Mouse (Mus musculus) MEL (cell line): ENCODE measurements around the gene Foxn3. TPM values are rescaled to one million over a fixed set of nuclear protein-coding genes. Genes with fewer than 3 reads are reported as not detected.

ENCODE experiments used
- DNase-seq: peaks from one replicate; pipeline ENCODE4 v3.0.0; 2011; ENCODE audit warnings: low read depth, low spot score
- H3K27ac ChIP-seq: 2 replicates; pipeline ENCODE4 v1.5.1; 2012; ENCODE audit warnings: low read depth, mild to moderate bottlenecking, control low read depth, low read length, moderate library complexity; ENCODE audit not compliant: control insufficient read depth
- H3K27me3 ChIP-seq, 2 experiments: fragments of 150-350 bp in 1 of 2; sonication (generic) in 1 of 2; 2 replicates each; pipeline ENCODE4 v1.6.1; 2012; ENCODE audit warnings: low read length in 2 of 2, mild to moderate bottlenecking in 2 of 2, improper control_type of control experiment in 1 of 2, moderate library complexity in 1 of 2; ENCODE audit not compliant: insufficient read depth in 2 of 2, control insufficient read depth in 1 of 2
- H3K36me3 ChIP-seq, 2 experiments: 2 replicates each; pipeline ENCODE4 v1.6.1; 2012 to 2014; ENCODE audit warnings: low read length in 2 of 2, improper control_type of control experiment in 1 of 2, inconsistent platforms in 1 of 2, mild to moderate bottlenecking in 1 of 2; ENCODE audit not compliant: insufficient read depth in 2 of 2, control insufficient read depth in 1 of 2
- H3K4me1 ChIP-seq, 2 experiments: fragments of 150-350 bp in 1 of 2; sonication (generic) in 1 of 2; 2 replicates each; pipeline ENCODE4 v1.6.1; 2012; ENCODE audit warnings: low read length in 2 of 2, improper control_type of control experiment in 1 of 2, mild to moderate bottlenecking in 1 of 2; ENCODE audit not compliant: insufficient read depth in 2 of 2, control insufficient read depth in 1 of 2
- H3K4me3 ChIP-seq, 2 experiments: fragments of 150-350 bp in 1 of 2; sonication (generic) in 1 of 2; 2 replicates each; pipeline ENCODE4 v1.5.1; 2012; ENCODE audit warnings: low read depth in 2 of 2, low read length in 2 of 2, mild to moderate bottlenecking in 2 of 2, moderate library complexity in 2 of 2, control low read depth in 1 of 2, improper control_type of control experiment in 1 of 2; ENCODE audit not compliant: control insufficient read depth in 1 of 2, insufficient read depth in 1 of 2
- H3K79me2 ChIP-seq: 2 replicates; pipeline ENCODE4 v1.6.1; 2012; ENCODE audit warnings: mild to moderate bottlenecking, low read length, moderate library complexity; ENCODE audit not compliant: control insufficient read depth, poor library complexity, insufficient read depth
- H3K9ac ChIP-seq: 2 replicates; pipeline ENCODE4 v1.6.1; 2012; ENCODE audit warnings: low read depth, mild to moderate bottlenecking, control low read depth, low read length, moderate library complexity; ENCODE audit not compliant: control insufficient read depth, poor library complexity, severe bottlenecking
- H3K9me3 ChIP-seq: fragments of 150-350 bp; sonication (generic); replicated peaks from 2 replicates; pipeline ENCODE4 v1.6.1; 2012; ENCODE audit warnings: mild to moderate bottlenecking, low read length, improper control_type of control experiment, moderate library complexity; ENCODE audit not compliant: insufficient read depth
- CHD1 ChIP-seq: IDR thresholded peaks from 2 replicates; pipeline ENCODE4 v1.6.1; 2012; ENCODE audit warnings: low read depth, mild to moderate bottlenecking, inconsistent platforms, low read length, improper control_type of control experiment
- CHD2 ChIP-seq: IDR thresholded peaks from 2 replicates; pipeline ENCODE4 v1.6.1; 2011; ENCODE audit warnings: low read length, improper control_type of control experiment
- CTCF ChIP-seq, 3 experiments: IDR thresholded peaks in 2 of 3; conservative IDR thresholded peaks in 1 of 3; 2 replicates each; pipeline ENCODE4 v1.5.1; 2011 to 2012; ENCODE audit warnings: low read length in 3 of 3, low read depth in 2 of 3, mild to moderate bottlenecking in 2 of 3, improper control_type of control experiment in 1 of 3, inconsistent platforms in 1 of 3, mixed read lengths in 1 of 3, moderate library complexity in 1 of 3; ENCODE audit not compliant: control insufficient read depth in 1 of 3, insufficient read depth in 1 of 3, poor library complexity in 1 of 3, severe bottlenecking in 1 of 3
- ELF1 ChIP-seq: IDR thresholded peaks from 2 replicates; pipeline ENCODE4 v1.6.1; 2014; ENCODE audit warnings: low read depth, mild to moderate bottlenecking, inconsistent platforms, low read length, improper control_type of control experiment, moderate library complexity
- GATA1 ChIP-seq: IDR thresholded peaks from 2 replicates; pipeline ENCODE4 v1.6.1; 2011; ENCODE audit warnings: low read depth, low read length, improper control_type of control experiment
- JUND ChIP-seq: IDR thresholded peaks from 2 replicates; pipeline ENCODE4 v1.6.1; 2011; ENCODE audit warnings: low read depth, mild to moderate bottlenecking, improper control_type of control experiment, low read length
- MAX ChIP-seq: IDR thresholded peaks from 2 replicates; pipeline ENCODE4 v1.6.1; 2011; ENCODE audit warnings: low read length, improper control_type of control experiment
- MEF2A ChIP-seq: IDR thresholded peaks from 2 replicates; pipeline ENCODE4 v1.6.1; 2014; ENCODE audit warnings: low read depth, mild to moderate bottlenecking, inconsistent platforms, low read length, improper control_type of control experiment; ENCODE audit not compliant: poor library complexity, insufficient replicate concordance, severe bottlenecking; ENCODE audit errors: extremely low read depth
- MYB ChIP-seq: IDR thresholded peaks from 2 replicates; pipeline ENCODE4 v1.6.1; 2011; ENCODE audit warnings: mild to moderate bottlenecking, low read depth, low read length, improper control_type of control experiment
- NRF1 ChIP-seq: IDR thresholded peaks from 2 replicates; pipeline ENCODE4 v1.6.1; 2014; ENCODE audit warnings: low read depth, mild to moderate bottlenecking, inconsistent platforms, low read length, improper control_type of control experiment, moderate library complexity; ENCODE audit not compliant: poor library complexity, insufficient read depth, severe bottlenecking
- POLR2AphosphoS5 ChIP-seq: IDR thresholded peaks from 2 replicates; pipeline ENCODE4 v1.6.1; 2012; ENCODE audit warnings: low read depth, borderline replicate concordance, mild to moderate bottlenecking, inconsistent platforms, low read length, moderate library complexity, mixed read lengths
- TCF12 ChIP-seq: IDR thresholded peaks from 2 replicates; pipeline ENCODE4 v1.6.1; 2014; ENCODE audit warnings: low read depth, mild to moderate bottlenecking, inconsistent platforms, low read length, improper control_type of control experiment, moderate library complexity
- USF1 ChIP-seq: IDR thresholded peaks from 2 replicates; pipeline ENCODE4 v1.6.1; 2014; ENCODE audit warnings: low read depth, mild to moderate bottlenecking, inconsistent platforms, low read length, improper control_type of control experiment, moderate library complexity
- ZNF384 ChIP-seq: IDR thresholded peaks from 2 replicates; pipeline ENCODE4 v1.6.1; 2012; ENCODE audit warnings: low read depth, mild to moderate bottlenecking, inconsistent platforms, low read length, improper control_type of control experiment
- polyA plus RNA-seq, 2 experiments: library from polyadenylated mRNA; stranded (reverse) in 1 of 2; unstranded in 1 of 2; fragments of >175 nt in 1 of 2; fragments of >200 nt in 1 of 2; gene quantifications; 2 replicates each; pipeline versions ENCODE4 v1.2.1 to v1.2.4; 2012; ENCODE audit warnings: low replicate concordance in 2 of 2, low read depth in 1 of 2; ENCODE audit not compliant: insufficient read length in 2 of 2, insufficient read depth in 1 of 2, missing spikeins in 1 of 2
- total RNA-seq: library from RNA; depleted of rRNA; stranded (reverse); fragments of 300-350 nt; gene quantifications from 2 replicates; pipeline ENCODE4 v1.2.3, GENCODE M21; 2012

The Foxn3 gene
- total and polyA plus RNA-seq, 3 experiments, result 15.5 to 22.8 TPM; not detected in 1

- H3K79me2 ChIP-seq, result no peaks in the 10 kb centered on the region
- TF ChIP-seq MAX, result no peak
- TF ChIP-seq GATA1, result no peak
- no peak for DNase-seq
- H3K9ac ChIP-seq, result no peak overlapping the region
- no peaks in the 10 kb centered on the region for H3K36me3 ChIP-seq
- H3K4me3 ChIP-seq, result no peak overlapping the region
- no peaks in the 10 kb centered on the region for H3K27me3 ChIP-seq
- no peaks in the 10 kb centered on the region for H3K4me1 ChIP-seq
- no peak overlapping the region for H3K27ac ChIP-seq
- H3K9me3 ChIP-seq, result no peaks in the 10 kb centered on the region
Measured at GRCm38 (mm10) chr12:99340418-99341182, 222.8 kb downstream of the Foxn3 start.

- Histone ChIP-seq H3K27me3 (no peaks in the 10 kb centered on the region), H3K9ac (no peak overlapping the region), H3K4me1 (no peaks in the 10 kb centered on the region), H3K79me2 (no peaks in the 10 kb centered on the region), H3K27ac (no peak overlapping the region), H3K4me3 (no peak overlapping the region), H3K36me3 (no peaks in the 10 kb centered on the region), H3K9me3 (no peaks in the 10 kb centered on the region)
- no peak for TF ChIP-seq NRF1
- TF ChIP-seq POLR2AphosphoS5, result no peak
- TF ChIP-seq CTCF (IDR thresholded peaks at IDR 0.05 in 2 of 3, conservative IDR thresholded peaks at IDR 0.05 in 1 of 3; ENCODE audit: control insufficient read depth in 1 of 3, insufficient read depth in 1 of 3, low read depth in 2 of 3, low read length in 3 of 3, poor library complexity in 1 of 3, severe bottlenecking in 1 of 3), result no peak
- TF ChIP-seq CHD2, result no peak
- no peak for TF ChIP-seq MEF2A
- TF ChIP-seq MYB, result no peak
- TF ChIP-seq TCF12, result no peak
- TF ChIP-seq USF1, result no peak
- no peak for DNase-seq
Measured at GRCm38 (mm10) chr12:99339640-99340325, 223.6 kb downstream of the Foxn3 start.

- Histone ChIP-seq H3K27ac (no peak overlapping the region), H3K4me3 (no peak overlapping the region), H3K79me2 (no peaks in the 10 kb centered on the region), H3K27me3 (no peaks in the 10 kb centered on the region), H3K9ac (no peak overlapping the region), H3K4me1 (no peaks in the 10 kb centered on the region), H3K36me3 (no peaks in the 10 kb centered on the region), H3K9me3 (no peaks in the 10 kb centered on the region)
- DNase-seq, result no peak
- TF ChIP-seq NRF1, result no peak
- no peak for TF ChIP-seq CHD1
- TF ChIP-seq JUND, result no peak
- no peak for TF ChIP-seq USF1
- no peak for TF ChIP-seq ELF1
- no peak for TF ChIP-seq ZNF384
Measured at GRCm38 (mm10) chr12:99338754-99339153, 224.6 kb downstream of the Foxn3 start.
